Mouse (Mus musculus) liver, embryonic 14.5 days (tissue): ENCODE measurements around the gene Emc7. TPM values are rescaled to one million over a fixed set of nuclear protein-coding genes. Genes with fewer than 3 reads are reported as not detected.

Experiments used
- ATAC-seq: fragments of 200-750 bp; cut with Nextera tagmentation; 2 replicates; pipeline ENCODE4 v1.8.0; 2017; ENCODE audit warnings: moderate number of reproducible peaks, mild to moderate bottlenecking, moderate library complexity; ENCODE audit not compliant: insufficient read depth
- DNase-seq, 3 experiments: peaks; one replicate each; pipeline ENCODE4 v3.0.0-alpha.2; 2012 to 2013; ENCODE audit warnings: low read depth in 3 of 3, low spot score in 3 of 3
- H3K27ac ChIP-seq: fragments of 300-500 bp; sonication (generic); 2 replicates; pipeline ENCODE4 v1.5.1; 2014; ENCODE audit warnings: moderate library complexity, mild to moderate bottlenecking, control low read depth, inconsistent platforms
- H3K27me3 ChIP-seq: fragments of 300-500 bp; sonication (generic); 2 replicates; pipeline ENCODE4 v1.6.1; 2014; ENCODE audit warnings: mild to moderate bottlenecking, low read length, moderate library complexity; ENCODE audit not compliant: control insufficient read depth, insufficient read depth
- H3K36me3 ChIP-seq: fragments of 300-500 bp; sonication (generic); replicated peaks from 2 replicates; pipeline ENCODE4 v1.6.1; 2014; ENCODE audit warnings: low read depth; ENCODE audit not compliant: control insufficient read depth, insufficient read depth
- H3K4me1 ChIP-seq, 2 experiments: fragments of 200-500 bp in 1 of 2; fragments of 300-500 bp in 1 of 2; sonication (generic) in 1 of 2; replicated peaks; 2 replicates each; pipeline ENCODE4 v1.6.1; 2012 to 2014; ENCODE audit warnings: antibody characterized with exemption in 1 of 2, inconsistent platforms in 1 of 2, low read length in 1 of 2; ENCODE audit not compliant: control insufficient read depth in 2 of 2, insufficient read depth in 2 of 2
- H3K4me2 ChIP-seq: fragments of 300-500 bp; sonication (generic); 2 replicates; pipeline ENCODE4 v1.6.1; 2014; ENCODE audit warnings: low read depth, mild to moderate bottlenecking, control low read depth, moderate library complexity
- H3K4me3 ChIP-seq, 2 experiments: fragments of 200-500 bp in 1 of 2; fragments of 300-500 bp in 1 of 2; sonication (generic) in 1 of 2; 2 replicates each; pipeline ENCODE4 v1.5.1; 2012 to 2014; ENCODE audit warnings: low read depth in 2 of 2, low read length in 2 of 2, mild to moderate bottlenecking in 2 of 2, control low read depth in 1 of 2, inconsistent platforms in 1 of 2, moderate library complexity in 1 of 2; ENCODE audit not compliant: insufficient read depth in 1 of 2
- H3K9ac ChIP-seq: fragments of 300-500 bp; sonication (generic); replicated peaks from 2 replicates; pipeline ENCODE4 v1.6.1; 2014; ENCODE audit warnings: mild to moderate bottlenecking, control low read depth, moderate library complexity
- H3K9me3 ChIP-seq: fragments of 300-500 bp; sonication (generic); 2 replicates; pipeline ENCODE4 v1.6.1; 2016; ENCODE audit warnings: low read length, mixed read lengths; ENCODE audit not compliant: control insufficient read depth
- CTCF ChIP-seq: IDR thresholded peaks from 2 replicates; pipeline ENCODE4 v1.5.1; 2016; ENCODE audit warnings: antibody characterized with exemption, low read depth, control low read depth
- EP300 ChIP-seq: IDR thresholded peaks from 2 replicates; pipeline ENCODE4 v1.6.1; 2016; ENCODE audit warnings: antibody characterized with exemption, low read depth
- WGBS: fragments of 180-500 bp; shearing (Covaris S2); extraction: QIAGEN DNeasy Blood & Tissue Kit; methylation state at CpG from one replicate; pipeline ENCODE4 v1.1.7; 2014; ENCODE audit not compliant: insufficient replicate concordance; 5-methylcytosine and 5-hydroxymethylcytosine counted together
- polyA plus RNA-seq, 2 experiments: library from polyadenylated mRNA; depleted of rRNA in 1 of 2; stranded (reverse) in 1 of 2; unstranded in 1 of 2; fragments of >200 nt; fragmentation: Nextera tagmentation in 1 of 2; extraction: Ambion mirVana in 1 of 2; gene quantifications; 2 replicates each; pipeline versions ENCODE4 v1.2.1 to v1.2.3; 2012 to 2014

Emc7 gene
- polyA plus RNA-seq, 2 experiments = 5.8 to 13.3 TPM

DNA sequence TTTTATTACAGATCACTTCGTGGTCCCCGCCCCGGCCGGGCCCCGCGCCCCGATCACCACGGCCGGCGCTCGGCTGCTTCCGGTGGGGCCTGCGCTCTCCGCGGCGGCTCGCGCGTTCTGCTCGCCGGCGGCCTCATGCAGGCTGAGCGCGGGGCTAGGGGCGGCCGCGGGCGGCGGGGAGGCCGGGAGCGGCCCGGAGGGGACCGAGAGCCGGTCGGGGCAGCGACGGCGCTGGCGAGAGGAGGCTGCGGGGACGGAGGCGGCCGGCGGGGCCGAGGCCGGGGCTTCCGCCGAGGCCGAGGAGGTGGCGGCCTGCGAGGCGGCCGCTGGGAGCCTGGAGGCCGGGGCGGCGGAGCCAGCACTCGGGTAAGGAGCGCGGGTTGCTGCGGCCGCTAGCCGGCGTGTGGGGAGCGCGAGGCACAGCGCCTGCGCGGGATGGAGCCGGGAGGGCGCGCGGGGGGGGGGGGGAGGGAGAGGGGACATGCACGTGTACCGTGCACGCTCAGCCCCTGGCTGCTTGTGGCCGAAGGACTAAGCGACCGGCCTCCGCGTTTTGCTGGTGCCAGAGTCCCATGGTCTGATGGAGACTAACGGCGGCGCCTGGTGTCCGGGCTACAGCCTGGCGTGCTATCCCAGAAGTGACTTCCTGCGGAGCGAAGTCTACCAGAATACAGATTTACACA is 38.2 kb downstream of the Emc7 start, which contains the start of gene Aven:
Gene Aven (plus strand): TSS at position 109 of the 683 bp plus-strand sequence.
- under 1% methylated on average over 62 of the region's 87 CpGs for WGBS
- peak in 2 of 3 experiments; percentile 43 to 45 for DNase-seq

DNA sequence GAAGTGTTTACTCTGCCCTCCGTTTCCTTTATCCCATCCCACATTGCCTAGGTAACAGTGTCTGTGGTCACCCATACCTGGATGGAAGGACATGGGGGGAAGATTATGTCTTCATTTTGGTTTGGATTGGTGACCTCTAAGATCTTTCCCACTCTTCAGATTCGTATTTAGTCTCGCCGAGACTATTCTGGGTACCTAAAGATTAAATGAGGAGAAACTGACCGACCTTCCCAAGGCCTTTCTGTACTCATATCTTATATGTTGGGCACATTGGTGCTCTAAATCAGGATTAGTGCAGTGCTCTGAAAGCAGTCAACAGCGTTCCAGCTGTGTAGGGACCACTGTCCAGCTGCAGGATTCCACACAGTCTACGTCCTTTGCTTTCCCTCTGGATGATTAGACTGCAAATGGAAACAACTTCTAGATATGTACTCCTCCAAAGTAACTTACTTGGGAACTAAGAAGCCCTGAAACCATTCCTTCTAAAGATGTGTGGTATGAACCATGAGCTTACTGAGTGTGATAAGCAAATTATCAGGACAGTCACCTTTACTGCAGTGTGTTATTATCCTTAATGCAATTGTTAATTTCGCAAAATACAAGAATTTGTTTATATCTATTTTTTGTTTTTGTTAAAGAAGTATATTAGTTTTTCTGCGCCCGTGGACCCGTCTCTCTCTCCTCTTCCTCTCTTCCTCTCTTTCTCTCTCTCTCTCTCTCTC is 38.9 kb downstream of the Emc7 start:
- no peak for TF ChIP-seq CTCF
- TF ChIP-seq EP300 = no peak; the same call in 1 of the 2 replicates
- Histone ChIP-seq H3K36me3 (no peaks in the 10 kb centered on the region), H3K9me3 (no peaks in the 10 kb centered on the region), H3K4me1 (peaks cover 8 to 17% of the 10 kb centered on the region in 2 experiments; a peak in 3 of 4 replicates), H3K27me3 (no peaks in the 10 kb centered on the region), H3K9ac (peak overlapping the region; percentile 80), H3K27ac (peak overlapping the region; percentile 43), H3K4me2 (peak overlapping the region; percentile 85), H3K4me3 (peak overlapping the region; percentile 63 to 73)
- ATAC-seq (no peak), DNase-seq (no peak)
- 25% methylated on average over 11 of the region's 11 CpGs for WGBS

More for the DNA sequence above, 38.2 kb downstream of the Emc7 start, which contains the start of gene Aven:
- peak; percentile 87 for ATAC-seq
- Histone ChIP-seq H3K27me3 (no peaks in the 10 kb centered on the region), H3K9ac (peak within 1 kb of the TSS; percentile 80), H3K27ac (peak within 1 kb of the TSS; percentile 54), H3K9me3 (no peaks in the 10 kb centered on the region), H3K36me3 (no peaks in the 10 kb centered on the region), H3K4me1 (peaks cover 8 to 14% of the 10 kb centered on the region in 2 experiments; a peak in 3 of 4 replicates), H3K4me2 (peak within 1 kb of the TSS; percentile 85), H3K4me3 (peak within 1 kb of the TSS; percentile 63 to 73)
- TF ChIP-seq EP300 (no peak), CTCF (0 out of 2 replicates have a peak, but pooled peaks have one; percentile 7)

DNA sequence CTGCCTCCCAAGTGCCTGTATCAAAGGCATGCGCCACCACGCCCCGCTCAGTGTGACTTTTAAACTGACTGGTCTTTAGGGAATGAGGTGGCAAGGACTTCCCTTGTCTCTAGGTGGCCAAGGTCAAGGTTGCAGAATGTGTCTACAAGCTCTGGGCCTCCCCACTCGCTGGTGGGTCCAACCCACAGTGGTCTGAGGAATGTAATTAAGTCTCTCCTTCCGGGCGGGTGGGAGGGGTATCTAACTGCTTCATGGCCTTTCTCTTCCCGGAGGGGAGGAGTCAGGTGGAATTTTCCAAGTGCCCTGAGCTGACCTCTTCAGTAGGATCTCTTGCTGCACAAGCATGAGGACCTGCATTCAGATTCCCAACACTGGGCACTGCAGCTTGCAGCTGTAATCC is 43.1 kb downstream of the Emc7 start:
- WGBS = 82% methylated on average over 7 of the region's 7 CpGs
- H3K27ac ChIP-seq = no peak overlapping the region
- no peaks in the 10 kb centered on the region for H3K9me3 ChIP-seq
- ATAC-seq (no peak), DNase-seq (no peak)
- no peak overlapping the region for H3K4me2 ChIP-seq
- H3K27me3 ChIP-seq = no peaks in the 10 kb centered on the region
- H3K36me3 ChIP-seq = no peaks in the 10 kb centered on the region
- H3K9ac ChIP-seq = no peak overlapping the region
- no peak overlapping the region for H3K4me3 ChIP-seq
- TF ChIP-seq CTCF (no peak), EP300 (no peak)
- H3K4me1 ChIP-seq = peaks cover 5 to 10% of the 10 kb centered on the region in 2 experiments; a peak in 3 of 4 replicates

DNA sequence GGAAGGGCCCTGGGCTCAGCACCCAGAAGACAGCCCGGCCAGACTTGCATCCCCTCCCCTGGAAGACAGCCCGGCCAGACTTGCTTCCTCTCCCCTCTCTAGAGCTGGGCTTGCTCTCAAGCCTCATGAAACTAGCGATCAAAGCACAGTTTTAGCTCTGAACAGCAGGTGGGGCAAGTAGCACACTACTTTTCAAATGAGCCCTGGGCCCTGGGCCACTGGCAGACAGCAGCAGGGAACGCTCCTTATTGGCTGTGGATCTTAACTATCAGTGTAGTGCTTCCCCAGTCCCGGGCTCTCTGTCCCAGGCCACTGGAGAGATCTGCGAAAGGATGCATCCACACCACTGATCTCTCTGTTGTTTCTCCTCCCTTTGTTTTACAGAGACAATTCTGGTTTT is 46.4 kb downstream of the Emc7 start:
- DNase-seq (peak; percentile 55 to 64 (median 59)), ATAC-seq (peak; percentile 83)
- H3K9ac ChIP-seq = no peak overlapping the region
- no peaks in the 10 kb centered on the region for H3K9me3 ChIP-seq
- no peaks in the 10 kb centered on the region for H3K36me3 ChIP-seq
- H3K4me1 ChIP-seq = peaks cover 0 to 7% of the 10 kb centered on the region in 2 experiments; a peak in 2 of 4 replicates
- TF ChIP-seq EP300 (no peak), CTCF (peak; percentile 81)
- H3K27ac ChIP-seq = no peak overlapping the region
- no peak overlapping the region for H3K4me2 ChIP-seq
- H3K4me3 ChIP-seq = no peak overlapping the region
- no peaks in the 10 kb centered on the region for H3K27me3 ChIP-seq
- WGBS = 4% methylated on average over 6 of the region's 6 CpGs

DNA sequence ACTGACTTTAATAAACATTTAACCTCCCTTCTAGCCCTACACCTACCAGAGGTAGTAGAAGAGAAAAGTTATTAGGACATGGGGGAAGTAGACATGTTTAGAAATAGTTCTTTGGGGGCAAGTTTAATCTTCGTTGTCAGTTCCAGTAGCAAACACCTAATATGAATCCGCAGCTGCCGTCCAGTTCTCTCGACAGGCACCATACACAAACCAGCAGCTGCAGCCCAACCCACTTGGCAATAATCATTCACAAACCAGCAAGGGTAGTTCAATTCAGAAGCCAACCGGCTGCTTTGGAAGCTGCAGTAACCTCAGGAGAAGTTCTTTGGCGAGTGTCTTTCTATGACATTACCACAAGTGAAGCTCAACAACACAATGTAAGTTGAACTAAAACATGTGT is 49.2 kb downstream of the Emc7 start:
- Histone ChIP-seq H3K27ac (no peak overlapping the region), H3K9ac (no peak overlapping the region), H3K4me1 (peaks cover 3 to 15% of the 10 kb centered on the region in 2 experiments), H3K9me3 (no peaks in the 10 kb centered on the region), H3K4me3 (no peak overlapping the region), H3K36me3 (no peaks in the 10 kb centered on the region), H3K27me3 (no peaks in the 10 kb centered on the region), H3K4me2 (no peak overlapping the region)
- 69% methylated on average over 6 of the region's 6 CpGs for WGBS
- no peak for ATAC-seq
- no peak for DNase-seq
- TF ChIP-seq CTCF (no peak), EP300 (no peak)
